Mouse (Mus musculus) testis, adult 2 months (tissue): ENCODE measurements around the gene Srek1.

Source experiments
- CTCF ChIP-seq: fragments of 200-500 bp; IDR thresholded peaks from 2 replicates; pipeline ENCODE4 v1.5.1; 2012; ENCODE audit warnings: low read depth, mild to moderate bottlenecking, inconsistent platforms, low read length, moderate library complexity; ENCODE audit not compliant: control insufficient read depth, insufficient read depth, insufficient replicate concordance
- POLR2A ChIP-seq: fragments of 200-500 bp; IDR thresholded peaks from 2 replicates; pipeline ENCODE4 v1.6.1; 2012; ENCODE audit warnings: low read depth, mild to moderate bottlenecking, inconsistent platforms, low read length, moderate library complexity; ENCODE audit not compliant: control insufficient read depth

DNA sequence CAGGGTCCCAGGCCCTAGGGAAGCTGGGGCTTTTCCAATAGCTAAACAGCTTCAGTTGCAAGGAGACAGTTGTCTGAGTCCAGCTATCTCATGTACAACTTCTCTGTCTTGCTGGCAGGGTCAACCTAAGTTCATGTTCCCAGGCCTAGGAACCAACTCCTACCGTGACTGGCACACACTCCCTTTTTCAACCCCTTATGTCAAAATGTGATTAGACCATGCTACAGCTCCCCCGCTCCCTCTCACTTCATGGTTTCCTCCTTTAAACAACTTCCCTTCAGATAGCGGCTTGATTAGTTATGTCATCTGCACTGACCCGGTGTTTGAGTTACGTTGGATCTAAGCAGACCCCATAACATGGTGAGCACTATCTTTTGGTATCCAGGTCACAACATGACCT is 33.1 kb upstream of the Srek1 start:
- TF ChIP-seq POLR2A, result no peak
- TF ChIP-seq CTCF, result no peak
